Mouse (Mus musculus): ENCODE data around the gene Tmem126b. TPM values are rescaled to one million over a fixed set of nuclear protein-coding genes. Genes with fewer than 3 reads are reported as not detected.

Tmem126b gene
- polyA plus RNA-seq, 1 experiment from 2014 or later, result 11.1 TPM

DNA sequence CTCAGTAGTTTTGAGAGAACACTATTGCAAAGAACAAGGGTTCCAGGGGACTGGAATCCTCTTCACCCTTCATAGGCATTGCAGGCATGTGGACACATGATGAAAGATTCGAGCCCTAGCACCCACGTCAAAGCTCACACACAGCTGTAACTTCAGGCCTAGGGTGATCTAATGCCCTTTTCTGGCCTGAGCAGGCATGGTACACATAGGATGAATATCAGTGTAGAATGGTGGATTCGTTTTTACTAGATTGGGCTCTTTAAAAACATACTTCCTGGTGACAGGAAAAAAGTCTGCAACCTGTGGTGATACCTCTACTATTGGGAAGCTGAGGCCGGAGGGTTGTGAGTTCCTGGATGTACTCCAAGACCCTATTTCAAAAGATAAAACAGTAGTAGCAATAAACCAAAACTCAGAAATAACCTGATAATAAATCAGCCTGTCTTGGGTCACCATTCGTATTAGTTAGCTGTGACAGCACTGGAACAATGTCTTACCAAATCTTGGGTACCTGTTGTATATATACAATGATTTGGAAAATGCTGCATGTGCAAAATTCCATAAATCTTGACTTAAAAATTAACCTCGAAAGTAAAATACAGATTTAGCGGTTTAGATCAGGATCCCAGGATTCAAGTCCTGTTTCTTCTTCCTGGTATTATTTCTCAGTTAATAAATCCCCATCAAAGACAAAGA is 19.5 kb downstream of the Tmem126b start:
- Histone ChIP-seq H3K4me1 (replicated peaks) (peaks cover 30% of the 10 kb centered on the region), H3K36me3 (replicated peaks) (peaks cover 23% of the 10 kb centered on the region), H3K9me3 (replicated peaks) (no peaks in the 10 kb centered on the region), H3K27me3 (no peaks in the 10 kb centered on the region), H3K9ac (peak overlapping the region; percentile 76), H3K27ac (replicated peaks) (peak overlapping the region; percentile 22; the same call in 1 of the 2 replicates), H3K4me2 (peak overlapping the region; percentile 92), H3K4me3 (replicated peaks) (peak overlapping the region; percentile 81)
- ATAC-seq (ENCODE audit: insufficient read depth), result no peak
- 16% methylated on average over 7 of the region's 7 CpGs for WGBS (ENCODE audit: insufficient replicate concordance)

DNA sequence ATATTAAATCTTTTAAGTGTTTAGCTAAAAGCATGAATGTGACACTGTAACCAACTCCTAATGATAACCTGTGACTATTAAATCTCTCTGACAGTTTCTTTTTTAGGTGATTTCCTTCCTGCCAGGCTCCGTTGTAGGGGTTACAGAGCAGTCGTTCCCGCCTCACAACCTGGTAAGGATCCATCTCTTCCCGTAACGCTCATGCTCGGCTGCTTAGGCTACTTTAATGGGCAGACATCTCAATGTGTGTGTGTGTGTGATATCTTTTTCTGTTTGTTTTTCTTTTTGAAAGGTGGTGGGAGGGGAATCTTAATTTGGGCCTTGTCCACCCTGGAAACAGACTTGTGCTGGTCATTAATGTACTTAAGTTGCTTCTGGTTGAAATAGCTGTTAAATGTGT is 31.6 kb downstream of the Tmem126b start:
- Histone ChIP-seq H3K27ac (replicated peaks) (peak overlapping the region; percentile 96), H3K4me2 (peak overlapping the region; percentile 84)
- WGBS (ENCODE audit: insufficient replicate concordance), result 1% methylated on average over 6 of the region's 6 CpGs

DNA sequence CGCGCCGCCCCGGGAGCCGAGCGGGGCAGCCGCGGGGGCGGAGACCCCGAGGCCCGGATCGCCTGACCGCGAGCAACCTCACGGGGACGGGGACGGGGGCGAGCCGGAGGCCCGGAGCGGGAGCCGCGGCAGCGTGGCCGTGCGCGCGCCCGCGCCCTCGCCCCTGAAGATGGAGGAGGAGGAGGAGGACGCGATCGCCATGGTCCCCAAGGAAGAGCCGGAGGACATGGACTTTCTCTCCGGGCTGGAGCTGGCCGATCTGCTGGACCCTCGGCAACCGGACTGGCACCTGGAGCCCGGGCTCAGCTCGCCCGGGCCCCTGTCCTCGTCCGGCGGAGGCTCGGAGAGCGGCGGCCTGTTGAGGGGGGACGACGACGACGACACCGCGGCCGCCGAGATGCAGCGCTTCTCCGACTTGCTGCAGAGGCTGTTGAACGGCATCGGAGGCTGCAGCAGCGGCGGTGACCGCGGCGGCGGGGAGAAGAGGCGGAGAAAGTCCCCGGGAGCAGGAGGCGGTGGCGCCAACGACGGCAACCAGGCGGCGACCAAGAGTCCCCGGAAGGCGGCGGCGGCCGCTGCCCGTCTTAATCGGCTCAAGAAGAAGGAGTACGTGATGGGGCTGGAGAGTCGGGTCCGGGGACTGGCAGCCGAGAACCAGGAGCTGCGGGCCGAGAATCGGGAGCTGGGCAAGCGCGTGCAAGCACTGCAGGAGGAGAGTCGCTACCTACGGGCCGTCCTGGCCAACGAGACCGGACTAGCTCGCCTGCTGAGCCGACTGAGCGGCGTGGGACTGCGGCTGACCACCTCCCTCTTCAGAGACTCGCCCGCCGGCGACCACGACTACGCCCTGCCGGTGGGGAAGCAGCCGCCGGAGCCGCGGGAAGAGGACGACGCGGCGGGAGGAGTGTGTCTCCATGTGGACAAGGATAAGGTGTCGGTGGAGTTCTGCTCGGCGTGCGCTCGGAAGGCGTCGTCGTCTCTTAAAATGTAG is 32.4 kb downstream of the Tmem126b start:
- Histone ChIP-seq H3K4me1 (replicated peaks) (peaks cover 8% of the 10 kb centered on the region), H3K9me3 (replicated peaks) (no peaks in the 10 kb centered on the region), H3K9ac (peak overlapping the region; percentile 99), H3K4me3 (replicated peaks) (peak overlapping the region; percentile 99), H3K27me3 (no peaks in the 10 kb centered on the region), H3K27ac (replicated peaks) (peak overlapping the region; percentile 96), H3K4me2 (peak overlapping the region; percentile 84), H3K36me3 (replicated peaks) (peaks cover 6% of the 10 kb centered on the region; the same call in 1 of the 2 replicates)
- under 1% methylated on average over 121 of the region's 123 CpGs for WGBS (ENCODE audit: insufficient replicate concordance)
- peak; percentile 71 for ATAC-seq (ENCODE audit: insufficient read depth)

More for the DNA sequence above, 31.6 kb downstream of the Tmem126b start:
- Histone ChIP-seq H3K27me3 (no peaks in the 10 kb centered on the region), H3K4me3 (replicated peaks) (peak overlapping the region; percentile 99), H3K9me3 (replicated peaks) (no peaks in the 10 kb centered on the region), H3K9ac (peak overlapping the region; percentile 99), H3K36me3 (replicated peaks) (peaks cover 9% of the 10 kb centered on the region), H3K4me1 (replicated peaks) (peaks cover 8% of the 10 kb centered on the region)
- ATAC-seq (ENCODE audit: insufficient read depth), result no peak

DNA sequence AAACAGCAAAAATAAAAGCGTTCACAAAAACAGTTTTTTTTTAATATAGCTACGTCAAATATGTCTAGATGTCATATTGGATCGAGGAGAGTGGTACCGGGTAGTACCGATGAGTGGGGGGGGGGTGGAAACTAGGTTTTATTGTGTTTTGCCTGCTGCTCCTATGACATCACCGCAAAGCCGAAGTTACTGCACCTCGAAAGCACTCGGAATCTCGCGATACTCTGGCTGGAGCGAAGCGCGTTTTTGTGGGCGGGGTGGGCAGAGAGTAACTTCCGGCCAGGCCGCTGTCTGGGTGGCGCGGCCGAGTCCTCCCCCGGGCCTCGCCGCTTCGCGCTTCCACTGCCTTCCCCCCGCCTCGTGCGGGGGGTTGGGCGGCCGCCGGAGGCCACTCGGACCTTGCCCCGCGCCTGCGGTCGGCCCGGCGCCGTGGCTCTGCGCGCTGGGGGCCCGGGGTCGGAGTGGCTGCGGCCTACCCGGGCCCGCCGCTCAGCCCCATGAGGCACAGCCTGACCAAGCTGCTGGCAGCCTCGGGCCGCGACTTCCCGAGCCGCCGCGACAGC is 33.2 kb downstream of the Tmem126b start, which contains the start of gene Crebzf:
Gene Crebzf (plus strand): TSS at position 212 of the 563 bp plus-strand sequence.
- Histone ChIP-seq H3K4me2 (peak within 1 kb of the TSS; percentile 84), H3K4me1 (replicated peaks) (peaks cover 8% of the 10 kb centered on the region), H3K27me3 (no peaks in the 10 kb centered on the region), H3K27ac (replicated peaks) (peak within 1 kb of the TSS; percentile 96), H3K9ac (peak within 1 kb of the TSS; percentile 99), H3K36me3 (replicated peaks) (peaks cover 3% of the 10 kb centered on the region; the same call in 1 of the 2 replicates), H3K4me3 (replicated peaks) (peak within 1 kb of the TSS; percentile 99), H3K9me3 (replicated peaks) (no peaks in the 10 kb centered on the region)
- under 1% methylated on average over 54 of the region's 54 CpGs for WGBS (ENCODE audit: insufficient replicate concordance)
- ATAC-seq (ENCODE audit: insufficient read depth), result peak; percentile 89

DNA sequence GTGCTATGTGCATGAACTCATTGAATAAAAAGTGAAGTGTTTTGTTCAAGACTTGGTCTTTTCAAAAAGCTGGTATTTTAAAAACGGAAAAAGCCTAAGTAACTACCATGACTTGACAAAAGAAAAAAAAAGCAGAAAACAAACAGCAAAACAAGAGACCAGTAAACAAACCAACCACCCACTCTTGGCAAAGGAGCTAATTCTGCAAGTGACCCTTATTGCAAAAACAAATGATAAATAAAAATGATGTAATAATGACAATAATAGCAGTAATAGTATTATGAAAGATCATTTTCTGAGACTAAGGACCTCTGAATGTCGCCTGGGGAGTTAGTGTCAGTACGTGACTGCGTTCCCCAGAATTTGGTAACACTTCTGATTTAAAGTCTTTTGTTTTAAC is 33.7 kb downstream of the Tmem126b start:
- ATAC-seq (ENCODE audit: insufficient read depth), result no peak
- 10% methylated on average over 4 of the region's 4 CpGs for WGBS (ENCODE audit: insufficient replicate concordance)
- peak overlapping the region; percentile 99 for H3K4me3 ChIP-seq (replicated peaks)
- peak overlapping the region; percentile 70; the same call in 1 of the 2 replicates for H3K27ac ChIP-seq (replicated peaks)
- H3K4me1 ChIP-seq (replicated peaks), result peaks cover 8% of the 10 kb centered on the region
- H3K4me2 ChIP-seq, result peak overlapping the region; percentile 84
- no peaks in the 10 kb centered on the region for H3K27me3 ChIP-seq
- H3K36me3 ChIP-seq (replicated peaks), result no peaks in the 10 kb centered on the region
- no peaks in the 10 kb centered on the region for H3K9me3 ChIP-seq (replicated peaks)
- peak overlapping the region; percentile 63; the same call in 1 of the 2 replicates for H3K9ac ChIP-seq

DNA sequence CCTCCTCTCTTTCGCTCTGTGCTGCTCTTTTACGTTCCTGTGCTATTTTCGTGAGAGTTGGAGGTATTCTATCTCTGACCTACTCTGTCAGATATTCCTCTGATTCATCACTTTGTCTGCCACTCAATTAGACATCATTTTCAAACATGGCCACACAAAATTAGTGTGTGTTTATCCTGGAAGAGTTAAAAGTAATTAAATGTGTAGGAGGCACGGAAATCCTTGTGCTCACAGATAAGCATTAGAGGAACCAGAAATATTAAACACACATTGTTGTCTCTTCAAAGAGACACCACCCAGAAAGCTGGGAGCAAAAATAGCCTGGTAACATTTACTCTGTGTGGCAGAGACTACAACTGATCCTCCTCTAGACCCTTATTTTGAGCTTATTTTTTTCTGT is 35.8 kb downstream of the Tmem126b start:
- ATAC-seq (ENCODE audit: insufficient read depth), result no peak
- no peak overlapping the region for H3K9ac ChIP-seq
- H3K4me2 ChIP-seq, result no peak overlapping the region
- H3K4me3 ChIP-seq (replicated peaks), result no peak overlapping the region
- no peaks in the 10 kb centered on the region for H3K36me3 ChIP-seq (replicated peaks)
- no peaks in the 10 kb centered on the region for H3K27me3 ChIP-seq
- H3K27ac ChIP-seq (replicated peaks), result no peak overlapping the region
- no peaks in the 10 kb centered on the region for H3K9me3 ChIP-seq (replicated peaks)
- WGBS (ENCODE audit: insufficient replicate concordance), result 80% methylated on average over 4 of the region's 4 CpGs
- 0 out of 2 replicates have a peak, but pooled peaks cover 3% of the 10 kb centered on the region for H3K4me1 ChIP-seq (replicated peaks)

DNA sequence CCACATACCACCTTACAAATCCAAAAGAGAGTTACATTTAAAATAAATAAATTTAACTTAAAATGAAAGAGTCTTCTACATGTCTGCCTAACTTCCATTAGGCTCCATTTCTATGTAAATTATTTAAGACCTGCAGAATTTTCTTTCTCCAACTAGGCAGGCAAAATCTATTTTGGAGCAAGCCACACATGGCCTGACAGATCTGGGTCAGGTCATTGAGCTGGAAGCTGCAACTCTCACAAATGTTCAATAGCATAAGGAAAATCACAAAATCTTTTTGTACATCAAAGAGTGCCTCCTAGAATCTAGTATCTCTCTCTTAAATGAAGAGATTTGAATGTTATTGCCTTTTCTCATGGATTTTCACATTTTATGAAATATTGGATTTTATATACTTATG is 43.6 kb downstream of the Tmem126b start:
- H3K4me3 ChIP-seq (replicated peaks), result no peak overlapping the region
- no peak overlapping the region for H3K9ac ChIP-seq
- no peak overlapping the region for H3K4me2 ChIP-seq
- no peaks in the 10 kb centered on the region for H3K4me1 ChIP-seq (replicated peaks)
- H3K27me3 ChIP-seq, result 0 out of 2 replicates have a peak, but pooled peaks cover 2% of the 10 kb centered on the region
- H3K27ac ChIP-seq (replicated peaks), result no peak overlapping the region
- H3K9me3 ChIP-seq (replicated peaks), result no peaks in the 10 kb centered on the region
- no peak for ATAC-seq (ENCODE audit: insufficient read depth)
- H3K36me3 ChIP-seq (replicated peaks), result no peaks in the 10 kb centered on the region

DNA sequence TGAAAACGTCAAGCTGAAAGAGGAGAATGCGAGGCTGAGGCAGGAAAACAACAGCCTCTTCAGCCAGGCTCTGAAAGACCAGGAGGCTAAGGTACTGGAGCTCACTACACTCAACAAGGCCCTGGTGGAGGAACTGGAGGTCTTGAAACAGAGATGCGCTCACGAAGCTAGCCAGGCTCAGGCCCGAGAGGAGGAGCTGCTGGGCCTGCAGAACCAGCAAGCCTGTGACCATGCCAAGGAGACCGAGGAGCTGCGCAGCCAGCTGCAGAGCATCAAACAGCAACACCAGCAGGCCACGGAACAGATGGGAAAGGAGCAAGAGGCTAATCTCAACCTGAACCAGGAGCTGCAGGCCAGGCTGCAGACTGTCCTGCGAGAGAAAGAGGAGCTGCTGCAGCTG is 48.8 kb downstream of the Tmem126b start:
- no peak overlapping the region for H3K27ac ChIP-seq (replicated peaks)
- H3K9me3 ChIP-seq (replicated peaks), result no peaks in the 10 kb centered on the region
- no peak overlapping the region for H3K4me3 ChIP-seq (replicated peaks)
- peaks cover 9% of the 10 kb centered on the region; the same call in 1 of the 2 replicates for H3K27me3 ChIP-seq
- 65% methylated on average over 9 of the region's 9 CpGs for WGBS (ENCODE audit: insufficient replicate concordance)
- no peak for ATAC-seq (ENCODE audit: insufficient read depth)
- H3K4me1 ChIP-seq (replicated peaks), result no peaks in the 10 kb centered on the region
- no peak overlapping the region for H3K9ac ChIP-seq
- H3K4me2 ChIP-seq, result peak overlapping the region; percentile 55
- H3K36me3 ChIP-seq (replicated peaks), result no peaks in the 10 kb centered on the region

DNA sequence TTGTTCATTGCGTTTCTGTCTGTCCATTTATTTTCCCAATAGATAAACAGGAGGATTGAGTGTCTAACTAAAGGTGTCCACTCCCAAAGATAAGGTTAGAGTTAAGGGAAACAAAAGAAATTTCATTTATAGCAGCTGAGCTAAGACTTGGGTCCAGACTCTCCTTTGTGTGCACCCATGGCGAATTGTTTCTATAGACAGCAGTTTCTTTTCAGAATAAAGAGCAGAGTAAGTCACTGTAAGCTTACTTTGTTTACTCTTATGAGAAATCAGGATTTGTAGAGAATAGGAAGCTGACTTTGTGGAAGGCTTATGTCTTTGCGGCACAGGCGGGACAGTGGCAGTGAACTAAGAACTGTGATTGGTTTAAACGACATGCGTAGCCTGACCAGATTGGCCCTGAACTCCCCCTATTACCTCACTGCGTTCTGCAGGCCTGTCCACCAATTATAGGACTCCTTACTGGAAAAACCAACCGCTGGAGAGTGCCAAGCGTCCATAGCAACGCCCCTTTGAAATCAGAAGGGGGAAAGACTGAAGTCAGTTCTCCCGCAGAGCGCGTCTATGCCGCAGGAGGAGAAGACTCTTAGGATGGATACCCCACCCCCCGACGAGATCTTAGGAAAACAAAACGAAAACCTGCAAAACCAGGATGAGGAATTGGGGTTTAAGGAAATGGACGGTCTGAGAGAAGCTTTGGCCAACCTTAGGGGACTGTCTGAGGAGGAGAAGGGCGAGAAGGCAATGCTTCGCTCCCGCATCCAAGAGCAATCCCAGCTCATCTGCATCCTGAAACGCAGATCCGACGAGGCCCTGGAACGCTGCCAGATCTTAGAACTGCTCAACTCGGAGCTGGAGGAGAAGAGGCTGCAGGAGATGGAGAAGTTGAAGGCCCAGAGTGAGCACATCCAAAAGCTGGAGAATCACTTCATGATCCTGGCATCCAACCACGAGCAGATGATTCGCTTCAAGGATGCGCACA is 49.5 kb downstream of the Tmem126b start, which contains the start of gene Ccdc89:
Gene Ccdc89 (plus strand): TSS at position 558 of the 982 bp plus-strand sequence.
- no peaks in the 10 kb centered on the region for H3K4me1 ChIP-seq (replicated peaks)
- ATAC-seq (ENCODE audit: insufficient read depth), result peak; percentile 86
- H3K9ac ChIP-seq, result no peak within 1 kb of the TSS
- H3K27me3 ChIP-seq, result peaks cover 9% of the 10 kb centered on the region; the same call in 1 of the 2 replicates
- no peaks in the 10 kb centered on the region for H3K36me3 ChIP-seq (replicated peaks)
- no peak within 1 kb of the TSS for H3K27ac ChIP-seq (replicated peaks)
- peak within 1 kb of the TSS; percentile 55 for H3K4me2 ChIP-seq
- H3K9me3 ChIP-seq (replicated peaks), result no peaks in the 10 kb centered on the region
- WGBS (ENCODE audit: insufficient replicate concordance), result 20% methylated on average over 29 of the region's 29 CpGs
- peak within 1 kb of the TSS; percentile 35 for H3K4me3 ChIP-seq (replicated peaks)

All from liver, embryonic 15.5 days (tissue).